Mouse (Mus musculus): ENCODE measurements around the gene Agfg1.
"Not testable (repeated sequence)": the region's sequence is repeated elsewhere in the genome, so short reads cannot be mapped to it uniquely, and the experiment has no call there.

Agfg1 gene

GRCm38 (mm10) chr1:82901201-82901600 lies 61.9 kb downstream of the Agfg1 start:
- no peak for DNase-seq (ENCODE audit: low read depth, low spot score)

- DNase-seq (ENCODE audit: low read depth, low spot score), result no peak
Measured at GRCm38 (mm10) chr1:82905886-82906285, 66.6 kb downstream of the Agfg1 start.

GRCm38 (mm10) chr1:82913025-82913424 lies 73.7 kb downstream of the Agfg1 start, which contains the start of gene A030005L19Rik:
A030005L19Rik (plus strand) TSS chr1:82913325.
- no peak for DNase-seq (ENCODE audit: low read depth, low spot score)

GRCm38 (mm10) chr1:82913434-82913833 lies 74.2 kb downstream of the Agfg1 start:
- DNase-seq (ENCODE audit: low read depth, low spot score), result not testable (repeated sequence)

DNA sequence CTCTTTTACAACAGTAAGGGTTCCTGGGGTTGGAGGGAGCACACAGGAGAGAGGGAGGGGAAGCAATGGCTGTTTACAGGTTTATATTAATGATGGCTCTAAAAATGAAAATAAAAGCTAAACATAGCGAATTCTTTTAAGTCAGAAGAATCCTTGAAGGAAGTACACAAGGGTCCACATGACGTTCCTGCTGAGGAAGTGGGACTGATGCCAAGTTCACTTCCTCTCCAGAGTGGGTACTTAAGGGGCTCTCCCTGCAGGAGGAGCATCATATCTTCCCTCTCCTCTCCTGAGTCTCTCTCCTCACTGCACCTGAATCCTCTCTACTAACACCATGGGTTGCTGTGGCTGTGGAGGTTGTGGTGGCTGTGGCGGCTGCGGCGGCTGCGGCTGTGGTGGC lies 85.4 kb downstream of the Agfg1 start, which contains the start of gene A030014E15Rik:
Gene A030014E15Rik, plus strand, starts transcription at position 268 of the 400 bp plus-strand sequence.
- DNase-seq (ENCODE audit: low read depth, low spot score), result no peak

DNA sequence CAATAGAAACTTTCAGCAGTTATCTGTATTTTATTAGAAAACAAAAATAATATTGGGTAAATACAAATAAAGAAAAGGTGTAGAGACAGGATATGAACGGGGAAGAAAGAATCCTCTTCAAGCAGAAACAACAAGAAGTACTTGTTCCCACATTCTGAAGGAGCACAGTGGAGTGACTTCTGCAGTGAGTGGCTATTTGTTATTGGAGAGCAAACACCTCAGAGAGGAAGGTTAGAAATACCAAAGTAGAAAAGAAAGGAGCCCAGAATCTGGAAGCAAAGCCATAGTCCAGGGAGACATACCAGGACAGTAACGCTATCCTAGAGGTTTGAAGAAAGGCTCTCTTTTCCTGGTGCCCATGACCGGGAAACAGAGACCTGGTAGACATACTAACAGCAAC lies 91.3 kb downstream of the Agfg1 start:
- DNase-seq (ENCODE audit: low read depth, low spot score), result not testable (repeated sequence)

DNA sequence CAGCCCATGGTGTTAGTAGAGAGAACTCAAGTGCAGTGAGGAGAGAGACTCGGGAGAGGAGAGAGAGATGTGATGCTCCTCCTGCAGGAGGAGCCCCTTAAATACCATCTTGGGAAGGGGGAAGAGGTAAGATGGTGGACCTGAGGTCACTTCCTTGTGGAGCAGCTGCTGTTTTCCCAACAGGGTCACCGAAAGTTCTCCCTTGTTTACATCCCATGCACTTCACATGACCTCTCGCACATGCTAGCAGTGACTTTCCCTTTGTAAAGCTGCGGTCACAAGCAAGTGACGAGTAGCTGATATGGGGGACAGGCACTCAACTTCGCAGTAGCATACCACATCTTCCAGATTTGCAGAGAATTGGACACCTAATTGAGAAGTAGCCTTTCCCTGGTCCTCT lies 92.0 kb downstream of the Agfg1 start, which contains the start of gene Gm6217:
Gene Gm6217, minus strand, starts transcription at position 74 of the 400 bp plus-strand sequence.
- not testable (repeated sequence) for DNase-seq (ENCODE audit: low read depth, low spot score)

DNA sequence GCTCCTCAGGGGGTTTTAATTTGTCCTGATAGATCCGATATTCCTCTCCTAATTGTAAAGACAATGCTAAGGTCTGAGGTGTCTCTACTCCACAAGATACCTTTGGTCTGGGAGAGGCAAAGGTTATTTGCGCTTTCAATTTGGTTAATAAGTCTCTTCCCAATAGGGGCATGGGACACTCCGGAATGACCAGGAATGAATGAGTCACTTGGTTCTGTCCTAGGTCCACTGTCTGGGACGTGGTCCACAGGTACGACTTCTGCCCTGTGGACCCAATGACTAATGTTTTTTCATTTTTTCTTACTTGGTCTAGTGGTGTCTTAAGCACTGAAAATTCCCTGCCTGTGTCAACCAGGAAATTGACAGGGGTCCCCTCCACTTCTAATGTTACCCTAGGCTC lies 99.4 kb downstream of the Agfg1 start:
- DNase-seq (ENCODE audit: low read depth, low spot score), result no peak

DNA sequence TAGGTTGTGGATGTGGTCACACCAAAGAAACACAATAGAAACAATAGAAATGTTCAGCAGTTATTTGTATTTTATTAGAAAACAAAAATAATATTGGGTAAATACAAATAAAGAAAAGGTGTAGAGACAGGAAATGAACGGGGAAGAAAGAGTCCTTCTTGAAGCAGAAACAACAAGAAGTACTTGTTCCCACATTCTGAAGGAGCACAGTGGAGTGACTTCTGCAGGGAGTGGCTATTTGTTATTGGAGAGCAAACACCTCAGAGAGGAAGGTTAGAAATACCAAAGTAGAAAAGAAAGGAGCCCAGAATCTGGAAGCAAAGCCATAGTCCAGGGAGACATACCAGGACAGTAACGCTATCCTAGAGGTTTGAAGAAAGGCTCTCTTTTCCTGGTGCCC lies 103.2 kb downstream of the Agfg1 start:
- DNase-seq (ENCODE audit: low read depth, low spot score), result not testable (repeated sequence)

GRCm38 (mm10) chr1:82943295-82943694 lies 104.0 kb downstream of the Agfg1 start, which contains the start of gene A030003K21Rik:
A030003K21Rik (minus strand) TSS chr1:82943388.
- not testable (repeated sequence) for DNase-seq (ENCODE audit: low read depth, low spot score)

DNA sequence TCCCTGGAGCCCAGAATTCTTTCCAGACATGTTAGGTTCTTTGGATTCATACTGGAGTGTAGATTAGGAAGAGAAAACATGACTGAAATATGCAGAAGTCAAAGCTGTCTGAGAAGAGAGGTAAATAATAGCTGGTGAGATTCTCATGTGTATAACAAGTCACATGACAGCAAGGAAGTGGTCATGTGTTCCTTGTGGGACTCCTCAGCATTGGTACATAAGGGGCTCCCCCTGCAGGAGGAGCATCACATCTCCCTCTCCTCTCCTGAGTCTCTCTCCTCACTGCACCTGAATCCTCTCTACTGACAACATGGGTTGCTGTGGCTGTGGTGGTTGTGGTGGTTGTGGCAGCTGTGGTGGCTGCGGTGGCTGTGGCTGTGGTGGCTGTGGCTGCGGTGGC lies 106.7 kb downstream of the Agfg1 start:
- not testable (repeated sequence) for DNase-seq (ENCODE audit: low read depth, low spot score)

GRCm38 (mm10) chr1:82948601-82949000 lies 109.3 kb downstream of the Agfg1 start:
- no peak for DNase-seq (ENCODE audit: low read depth, low spot score)

Data from c-Kit-negative CD71-positive TER-119-positive erythroid progenitor cells, embryonic 14.5 days (primary cell).